Mouse (Mus musculus) embryonic facial prominence, embryonic 14.5 days (tissue): ENCODE results near the gene Psmd9. TPM values are rescaled to one million over a fixed set of nuclear protein-coding genes. Genes with fewer than 3 reads are reported as not detected.
A peak's percentile ranks its signal among the peaks of the same experiment; 100 is the strongest.

Source experiments
- ATAC-seq: fragments of 200-750 bp; cut with Nextera tagmentation; 2 replicates; pipeline ENCODE4 v1.8.0; 2017; ENCODE audit warnings: low read depth, moderate number of reproducible peaks, moderate TSS enrichment
- DNase-seq: peaks from one replicate; pipeline ENCODE4 v3.0.0-alpha.2; 2015; ENCODE audit warnings: low spot score
- H3K27ac ChIP-seq: fragments of 300-500 bp; sonication (generic); replicated peaks from 2 replicates; pipeline ENCODE4 v1.5.1; 2014; ENCODE audit warnings: low read depth, mild to moderate bottlenecking, low read length, moderate library complexity
- H3K27me3 ChIP-seq: fragments of 300-500 bp; sonication (generic); replicated peaks from 2 replicates; pipeline ENCODE4 v1.6.1; 2014; ENCODE audit warnings: low read length; ENCODE audit not compliant: control insufficient read depth, insufficient read depth
- H3K36me3 ChIP-seq: fragments of 300-500 bp; sonication (generic); 2 replicates; pipeline ENCODE4 v1.6.1; 2014; ENCODE audit warnings: low read length, mixed read lengths; ENCODE audit not compliant: control insufficient read depth, insufficient read depth
- H3K4me1 ChIP-seq: fragments of 300-500 bp; sonication (generic); 2 replicates; pipeline ENCODE4 v1.6.1; 2014; ENCODE audit warnings: antibody characterized with exemption, low read length; ENCODE audit not compliant: control insufficient read depth, insufficient read depth
- H3K4me2 ChIP-seq: fragments of 300-500 bp; sonication (generic); 2 replicates; pipeline ENCODE4 v1.6.1; 2014; ENCODE audit warnings: low read depth, mild to moderate bottlenecking, low read length, moderate library complexity, mixed read lengths
- H3K4me3 ChIP-seq: fragments of 300-500 bp; sonication (generic); 2 replicates; pipeline ENCODE4 v1.5.1; 2014; ENCODE audit warnings: low read depth, mild to moderate bottlenecking, low read length
- H3K9ac ChIP-seq: fragments of 300-500 bp; sonication (generic); 2 replicates; pipeline ENCODE4 v1.6.1; 2014; ENCODE audit warnings: low read depth, mild to moderate bottlenecking, low read length, moderate library complexity, mixed read lengths
- H3K9me3 ChIP-seq: fragments of 300-500 bp; sonication (generic); 2 replicates; pipeline ENCODE4 v1.6.1; 2016; ENCODE audit warnings: low read length; ENCODE audit not compliant: control insufficient read depth
- WGBS: fragments of 180-500 bp; shearing (Covaris S2); extraction: QIAGEN DNeasy Blood & Tissue Kit; methylation state at CpG from one replicate; pipeline ENCODE4 v1.1.7; 2014; 5-methylcytosine and 5-hydroxymethylcytosine counted together
- polyA plus RNA-seq: library from polyadenylated mRNA; unstranded; fragments of >200 nt; fragmentation: Nextera tagmentation; extraction: Ambion mirVana; gene quantifications from 2 replicates; pipeline ENCODE4 v1.2.1, GENCODE M21; 2014

Psmd9 gene
- polyA plus RNA-seq, 1 experiment from 2014 or later, result 49.5 TPM

DNA sequence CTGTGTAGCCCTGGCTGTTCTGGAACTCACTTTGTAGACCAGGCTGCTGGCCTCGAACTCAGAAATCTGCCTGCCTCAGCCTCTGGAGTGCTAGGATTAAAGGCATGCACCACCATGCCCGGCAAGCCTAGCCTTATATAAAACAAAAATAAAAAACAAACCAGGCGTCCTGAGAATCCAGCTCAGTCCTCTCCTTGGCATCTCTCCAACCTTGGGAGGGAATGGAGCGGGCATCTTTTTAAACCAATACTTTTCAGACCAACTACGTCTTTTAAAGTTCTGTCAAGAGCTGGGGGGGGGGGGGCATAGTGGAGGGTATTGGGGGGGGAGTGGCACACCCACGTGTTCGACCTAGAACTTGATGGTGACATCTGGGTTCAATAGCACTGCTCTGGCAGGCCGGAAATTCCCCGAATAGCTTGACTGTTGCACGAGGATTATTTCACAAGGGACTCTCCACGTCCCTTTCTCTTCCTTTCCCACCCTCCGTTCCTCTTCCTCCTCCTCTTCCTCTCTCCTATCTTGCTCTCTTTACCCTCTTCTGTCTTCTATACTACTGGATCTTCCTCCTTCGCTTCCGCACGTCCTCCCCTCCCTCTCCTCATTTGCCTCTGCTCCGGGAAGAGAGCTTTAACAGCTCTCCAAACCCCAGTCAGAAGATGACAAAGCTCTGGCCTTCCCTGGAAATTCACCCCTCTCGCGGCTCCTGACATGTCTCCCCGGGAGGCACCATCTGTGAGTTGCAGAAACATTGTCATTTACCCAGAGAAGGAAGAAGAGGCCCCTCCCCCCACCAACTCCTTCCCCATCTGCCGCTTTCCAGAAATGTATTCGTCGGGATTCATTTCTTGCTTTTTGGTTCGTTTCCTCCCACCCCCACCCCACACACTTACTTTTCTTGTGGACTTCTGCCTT is 87.9 kb downstream of the Psmd9 start:
- WGBS, result 19% methylated on average over 23 of the region's 23 CpGs
- Histone ChIP-seq H3K9me3 (no peaks in the 10 kb centered on the region), H3K4me2 (peak overlapping the region; percentile 47), H3K27me3 (no peaks in the 10 kb centered on the region), H3K4me1 (no peaks in the 10 kb centered on the region), H3K9ac (0 out of 2 replicates have a peak overlapping the region, but pooled peaks have one; percentile 32), H3K4me3 (peak overlapping the region; percentile 21), H3K36me3 (no peaks in the 10 kb centered on the region), H3K27ac (peak overlapping the region; percentile 88)
- DNase-seq (peak; percentile 77), ATAC-seq (peak; percentile 41; the same call in 1 of the 2 replicates)

DNA sequence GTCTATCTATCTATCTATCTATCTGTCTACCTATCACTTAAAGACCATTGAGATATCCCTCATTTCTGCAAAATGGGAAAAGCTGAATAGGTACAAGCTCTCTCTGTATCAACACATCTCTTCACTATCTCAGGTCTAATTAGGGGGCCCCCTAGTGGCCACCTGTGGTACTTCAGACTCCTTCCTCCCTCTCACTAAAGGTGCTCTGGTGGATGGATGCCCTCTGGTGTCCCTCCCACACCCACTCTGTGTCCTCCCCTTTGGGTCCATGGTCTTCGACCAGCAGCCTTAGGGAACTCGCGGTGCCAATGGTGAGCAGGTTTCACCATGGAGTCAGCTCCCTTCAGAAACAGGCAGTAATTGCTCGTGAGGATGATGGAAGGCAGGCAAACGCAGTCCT is 89.8 kb downstream of the Psmd9 start:
- Histone ChIP-seq H3K36me3 (no peaks in the 10 kb centered on the region), H3K4me2 (no peak overlapping the region), H3K9ac (no peak overlapping the region), H3K4me3 (no peak overlapping the region), H3K27me3 (no peaks in the 10 kb centered on the region), H3K27ac (no peak overlapping the region), H3K4me1 (no peaks in the 10 kb centered on the region), H3K9me3 (no peaks in the 10 kb centered on the region)
- WGBS, result 56% methylated on average over 5 of the region's 5 CpGs
- DNase-seq (no peak), ATAC-seq (no peak)

GRCm38 (mm10) chr5:123260698-123261097 is 91.5 kb downstream of the Psmd9 start:
- ATAC-seq (no peak), DNase-seq (no peak)
- H3K4me2 ChIP-seq, result no peak overlapping the region
- H3K4me1 ChIP-seq, result no peaks in the 10 kb centered on the region
- H3K27me3 ChIP-seq, result no peaks in the 10 kb centered on the region
- WGBS, result 69% methylated on average over 8 of the region's 8 CpGs
- no peaks in the 10 kb centered on the region for H3K36me3 ChIP-seq
- no peak overlapping the region for H3K27ac ChIP-seq
- no peaks in the 10 kb centered on the region for H3K9me3 ChIP-seq
- no peak overlapping the region for H3K9ac ChIP-seq
- H3K4me3 ChIP-seq, result no peak overlapping the region

GRCm38 (mm10) chr5:123266909-123267308 is 97.7 kb downstream of the Psmd9 start:
- DNase-seq (no peak), ATAC-seq (no peak)
- H3K36me3 ChIP-seq, result no peaks in the 10 kb centered on the region
- no peak overlapping the region for H3K9ac ChIP-seq
- no peak overlapping the region for H3K4me2 ChIP-seq
- H3K4me3 ChIP-seq, result no peak overlapping the region
- peaks cover 3% of the 10 kb centered on the region; the same call in 1 of the 2 replicates for H3K9me3 ChIP-seq
- 85% methylated on average over 3 of the region's 3 CpGs for WGBS
- H3K4me1 ChIP-seq, result peaks cover 7% of the 10 kb centered on the region
- H3K27me3 ChIP-seq, result no peaks in the 10 kb centered on the region
- H3K27ac ChIP-seq, result no peak overlapping the region

- H3K9me3 ChIP-seq, result peaks cover 3% of the 10 kb centered on the region; the same call in 1 of the 2 replicates
- no peaks in the 10 kb centered on the region for H3K36me3 ChIP-seq
- DNase-seq, result peak; percentile 71
- H3K4me1 ChIP-seq, result peaks cover 7% of the 10 kb centered on the region
- no peak for ATAC-seq
- H3K27me3 ChIP-seq, result no peaks in the 10 kb centered on the region
- H3K4me2 ChIP-seq, result peak overlapping the region; percentile 39
- H3K9ac ChIP-seq, result no peak overlapping the region; the same call in 1 of the 2 replicates
- WGBS, result 38% methylated on average over 28 of the region's 28 CpGs
- peak overlapping the region; percentile 76 for H3K27ac ChIP-seq
- no peak overlapping the region for H3K4me3 ChIP-seq
Observed at GRCm38 (mm10) chr5:123268477-123269474, 99.6 kb downstream of the Psmd9 start.

- Histone ChIP-seq H3K36me3 (no peaks in the 10 kb centered on the region), H3K4me2 (no peak overlapping the region), H3K4me1 (peaks cover 7% of the 10 kb centered on the region), H3K4me3 (no peak overlapping the region), H3K9me3 (peaks cover 3% of the 10 kb centered on the region; the same call in 1 of the 2 replicates), H3K9ac (no peak overlapping the region), H3K27ac (no peak overlapping the region), H3K27me3 (no peaks in the 10 kb centered on the region)
- peak; percentile 53; the same call in 1 of the 2 replicates for ATAC-seq
- 23% methylated on average over 11 of the region's 11 CpGs for WGBS
- DNase-seq, result no peak
Observed at GRCm38 (mm10) chr5:123270917-123271316, 101.7 kb downstream of the Psmd9 start.

DNA sequence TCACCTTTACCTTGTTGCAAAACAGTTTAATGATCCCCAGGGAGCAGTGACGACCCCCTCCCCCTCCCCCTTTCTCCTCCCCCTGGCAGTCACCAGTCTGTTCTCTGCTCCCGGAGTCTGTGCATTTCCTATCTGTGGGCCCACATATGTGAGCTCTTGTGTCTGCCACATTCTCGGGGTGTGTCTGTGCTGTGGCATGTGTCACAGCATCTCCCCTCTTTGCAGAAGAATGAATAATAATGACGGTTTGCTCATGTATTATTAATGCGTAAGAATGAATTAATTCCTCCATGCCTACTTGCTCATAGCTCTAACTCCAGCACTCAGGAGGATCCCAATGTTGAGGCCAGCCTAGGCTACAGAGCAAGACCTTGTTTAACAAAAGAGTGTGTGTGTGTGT is 103.7 kb downstream of the Psmd9 start:
- 75% methylated on average over 5 of the region's 5 CpGs for WGBS

GRCm38 (mm10) chr5:123276636-123277341 is 107.6 kb downstream of the Psmd9 start:
- H3K27ac ChIP-seq, result no peak overlapping the region
- no peak overlapping the region for H3K9ac ChIP-seq
- ATAC-seq (no peak), DNase-seq (no peak)
- no peaks in the 10 kb centered on the region for H3K27me3 ChIP-seq
- H3K4me1 ChIP-seq, result peaks cover 11% of the 10 kb centered on the region; the same call in 1 of the 2 replicates
- no peaks in the 10 kb centered on the region for H3K36me3 ChIP-seq
- no peak overlapping the region for H3K4me3 ChIP-seq
- no peaks in the 10 kb centered on the region for H3K9me3 ChIP-seq
- 73% methylated on average over 9 of the region's 9 CpGs for WGBS
- H3K4me2 ChIP-seq, result no peak overlapping the region

More for the DNA sequence above, 103.7 kb downstream of the Psmd9 start:
- Histone ChIP-seq H3K36me3 (no peaks in the 10 kb centered on the region), H3K27me3 (no peaks in the 10 kb centered on the region), H3K4me3 (no peak overlapping the region), H3K4me2 (no peak overlapping the region), H3K9ac (no peak overlapping the region), H3K4me1 (peaks cover 17% of the 10 kb centered on the region), H3K27ac (no peak overlapping the region), H3K9me3 (peaks cover 3% of the 10 kb centered on the region; the same call in 1 of the 2 replicates)
- no peak for DNase-seq
- no peak for ATAC-seq
